Mouse (Mus musculus) myocyte (in vitro differentiated cells): Measurements from ENCODE around the gene Peli2. TPM values are rescaled to one million over a fixed set of nuclear protein-coding genes. Genes with fewer than 3 reads are reported as not detected.

Experiments used
- H3K27me3 ChIP-seq: one replicate; pipeline ENCODE4 v1.6.1; 2011; ENCODE audit not compliant: control insufficient read depth, insufficient read depth, insufficient read length
- H3K36me3 ChIP-seq: one replicate; pipeline ENCODE4 v1.6.1; 2011; ENCODE audit not compliant: control insufficient read depth, insufficient read depth
- H3K4me2 ChIP-seq: one replicate; pipeline ENCODE4 v1.6.1; 2011; ENCODE audit warnings: low read depth, control low read depth
- H3K4me3 ChIP-seq: one replicate; pipeline ENCODE4 v1.5.1; 2011; ENCODE audit warnings: mild to moderate bottlenecking, control low read depth, moderate library complexity
- H3K79me2 ChIP-seq: one replicate; pipeline ENCODE4 v1.6.1; 2011; ENCODE audit not compliant: control insufficient read depth, insufficient read depth
- H3ac ChIP-seq: one replicate; pipeline ENCODE4 v1.6.1; 2011; ENCODE audit not compliant: control insufficient read depth, insufficient read length
- CEBPB ChIP-seq: IDR thresholded peaks from 2 replicates; pipeline ENCODE4 v1.6.1; 2011; ENCODE audit warnings: mild to moderate bottlenecking, moderate library complexity; ENCODE audit not compliant: poor library complexity, insufficient read depth, severe bottlenecking
- E2F4 ChIP-seq: IDR thresholded peaks from one replicate; pipeline ENCODE4 v1.6.1; 2011; ENCODE audit warnings: mild to moderate bottlenecking, control low read depth, moderate library complexity; ENCODE audit not compliant: insufficient read depth
- MAX ChIP-seq: IDR thresholded peaks from one replicate; pipeline ENCODE4 v1.6.1; 2011; ENCODE audit warnings: low read depth, mild to moderate bottlenecking, control low read depth
- MYOD1 ChIP-seq, 3 experiments: IDR thresholded peaks; one replicate each; pipeline ENCODE4 v1.6.1; 2011; ENCODE audit warnings: control low read depth in 2 of 3, low read depth in 2 of 3, mild to moderate bottlenecking in 2 of 3, moderate library complexity in 1 of 3; ENCODE audit not compliant: insufficient read length in 2 of 3, control insufficient read depth in 1 of 3
- MYOG ChIP-seq, 3 experiments: IDR thresholded peaks; one replicate each; pipeline ENCODE4 v1.6.1; 2011; ENCODE audit warnings: control low read depth in 2 of 3, low read depth in 2 of 3, mild to moderate bottlenecking in 2 of 3; ENCODE audit not compliant: insufficient read length in 2 of 3, control insufficient read depth in 1 of 3, insufficient read depth in 1 of 3
- POLR2A ChIP-seq: IDR thresholded peaks from one replicate; pipeline ENCODE4 v1.6.1; 2011; ENCODE audit warnings: low read depth, mild to moderate bottlenecking, control low read depth, moderate library complexity; ENCODE audit not compliant: insufficient read length
- POLR2AphosphoS2 ChIP-seq: IDR thresholded peaks from one replicate; pipeline ENCODE4 v1.6.1; 2011; ENCODE audit warnings: low read depth, control low read depth; ENCODE audit not compliant: insufficient read length
- REST ChIP-seq: IDR thresholded peaks from one replicate; pipeline ENCODE4 v1.6.1; 2011; ENCODE audit warnings: mild to moderate bottlenecking, control low read depth, moderate library complexity; ENCODE audit not compliant: insufficient read depth, insufficient read length
- SRF ChIP-seq: IDR thresholded peaks from one replicate; pipeline ENCODE4 v1.6.1; 2011; ENCODE audit warnings: low read depth; ENCODE audit not compliant: control insufficient read depth, insufficient read length
- TCF12 ChIP-seq: IDR thresholded peaks from one replicate; pipeline ENCODE4 v1.6.1; 2011; ENCODE audit warnings: mild to moderate bottlenecking, control low read depth; ENCODE audit not compliant: poor library complexity, insufficient read depth, severe bottlenecking
- TCF3 ChIP-seq: IDR thresholded peaks from one replicate; pipeline ENCODE4 v1.6.1; 2011; ENCODE audit warnings: low read depth, control low read depth; ENCODE audit not compliant: insufficient read length
- USF1 ChIP-seq: IDR thresholded peaks from one replicate; pipeline ENCODE4 v1.6.1; 2011; ENCODE audit warnings: low read depth, mild to moderate bottlenecking, control low read depth, moderate library complexity
- polyA plus RNA-seq: library from polyadenylated mRNA; unstranded; fragments of >200 nt; fragmentation: generic; extraction: Trizol; gene quantifications from one replicate; pipeline ENCODE4 v1.2.1, GENCODE M21; 2012; ENCODE audit warnings: missing spikeins

Gene Peli2
- polyA plus RNA-seq, 1 experiment = 15.8 TPM

DNA sequence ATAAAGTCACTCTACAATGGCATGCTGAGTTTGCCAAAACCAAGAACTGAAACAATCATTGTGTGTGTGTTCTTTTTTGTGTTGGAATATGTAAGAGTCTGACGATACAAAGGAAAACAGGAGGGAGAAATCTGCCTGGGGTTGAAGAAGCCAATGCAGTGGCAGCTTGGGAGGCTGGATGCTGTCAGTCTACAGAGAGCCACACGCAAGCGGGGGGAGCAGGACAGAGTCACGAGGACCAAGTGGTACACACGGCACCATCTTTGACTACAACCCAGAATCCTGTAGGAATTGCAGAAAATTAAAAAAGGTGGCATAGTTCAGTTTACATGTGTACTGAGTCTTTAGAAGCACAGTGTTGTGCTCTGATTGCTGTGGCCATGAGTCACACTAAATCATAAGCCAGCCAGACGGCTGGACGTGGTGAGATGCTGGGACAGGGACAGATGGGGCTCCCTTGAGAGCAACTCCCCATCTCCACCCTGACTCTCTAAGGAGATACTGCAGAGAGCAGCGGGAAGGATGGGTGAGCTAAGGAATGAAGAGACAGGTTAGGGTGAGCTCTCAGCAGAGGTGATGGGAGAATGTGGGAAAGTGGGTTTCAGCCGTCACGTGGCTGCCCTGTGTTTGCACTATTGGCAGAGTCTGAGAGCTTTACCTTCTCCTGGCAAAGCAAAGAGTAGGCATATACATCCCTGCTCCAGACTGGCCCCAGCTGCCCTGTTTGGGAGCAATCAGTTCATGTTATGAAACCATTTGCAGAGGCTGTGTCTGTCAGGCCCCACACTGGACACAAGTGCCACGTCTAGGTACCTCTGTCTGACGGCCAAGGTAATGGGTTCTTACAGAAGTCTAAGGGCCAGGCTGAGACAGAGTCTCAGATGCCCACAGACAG is 87.4 kb downstream of the Peli2 start:
- no peaks in the 10 kb centered on the region for H3K27me3 ChIP-seq
- peak overlapping the region; percentile 49 for H3K4me2 ChIP-seq
- H3K79me2 ChIP-seq = no peaks in the 10 kb centered on the region
- no peak for TF ChIP-seq REST
- TF ChIP-seq USF1 = no peak
- TF ChIP-seq E2F4 = no peak
- TF ChIP-seq MAX = no peak
- no peak for TF ChIP-seq POLR2A
- no peak for TF ChIP-seq MYOD1 (IDR thresholded peaks at IDR 0.05; ENCODE audit: control insufficient read depth in 1 of 3, insufficient read length in 2 of 3, low read depth in 2 of 3)
- TF ChIP-seq MYOG (IDR thresholded peaks at IDR 0.05; ENCODE audit: control insufficient read depth in 1 of 3, insufficient read depth in 1 of 3, insufficient read length in 2 of 3, low read depth in 2 of 3) = no peak
- no peak for TF ChIP-seq SRF
- no peak for TF ChIP-seq CEBPB
- no peak for TF ChIP-seq POLR2AphosphoS2
- TF ChIP-seq TCF3 = no peak
- no peak for TF ChIP-seq TCF12
- H3K36me3 ChIP-seq = no peaks in the 10 kb centered on the region
- H3ac ChIP-seq = no peak overlapping the region
- H3K4me3 ChIP-seq = no peak overlapping the region

DNA sequence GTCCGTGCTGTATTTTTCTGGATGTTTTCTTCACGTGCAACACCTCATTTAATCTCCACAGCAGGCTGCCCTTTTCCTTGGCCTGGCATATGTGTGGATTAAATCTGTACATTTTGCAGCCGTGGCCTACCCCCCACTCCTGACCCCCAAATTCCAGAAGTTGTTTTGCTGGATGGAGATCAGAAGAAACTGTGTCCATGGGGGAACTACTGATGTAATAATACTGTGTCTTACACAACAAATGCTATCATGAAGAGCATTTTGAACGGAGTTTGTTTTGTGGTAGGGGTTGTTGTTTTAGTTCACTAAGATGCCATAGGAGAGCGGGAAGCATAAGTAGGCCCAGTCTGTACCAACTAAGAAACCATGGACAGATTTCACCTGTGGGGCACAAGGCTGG is 88.8 kb downstream of the Peli2 start:
- no peak for TF ChIP-seq SRF
- no peak for TF ChIP-seq TCF12
- no peak for TF ChIP-seq CEBPB
- TF ChIP-seq POLR2AphosphoS2 = no peak
- TF ChIP-seq TCF3 = no peak
- no peak for TF ChIP-seq POLR2A
- H3K36me3 ChIP-seq = no peaks in the 10 kb centered on the region

DNA sequence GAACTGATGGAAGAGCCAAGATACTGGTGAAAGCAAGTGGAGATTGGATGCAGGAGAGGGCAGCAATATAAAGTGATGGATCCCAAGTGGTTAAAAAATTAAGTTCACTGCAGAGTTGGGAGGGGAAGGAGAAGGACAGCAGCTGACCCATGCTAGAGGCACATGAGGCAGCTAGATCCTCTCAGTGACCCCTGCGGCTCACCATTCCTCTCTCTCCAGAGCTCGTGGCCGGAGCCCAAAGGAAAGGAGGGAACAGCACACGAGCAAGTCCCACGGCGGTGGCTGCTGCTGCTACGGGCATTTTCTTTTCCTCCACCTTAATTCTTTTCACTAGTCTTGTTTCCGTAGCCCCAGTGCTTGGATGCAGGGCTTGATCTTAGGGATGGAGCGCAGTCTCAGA is 89.5 kb downstream of the Peli2 start:
- Histone ChIP-seq H3K4me2 (no peak overlapping the region), H3K4me3 (no peak overlapping the region), H3K36me3 (no peaks in the 10 kb centered on the region), H3ac (no peak overlapping the region), H3K27me3 (no peaks in the 10 kb centered on the region), H3K79me2 (no peaks in the 10 kb centered on the region)
- TF ChIP-seq USF1 = no peak
- no peak for TF ChIP-seq REST
- TF ChIP-seq CEBPB = no peak
- TF ChIP-seq MAX = no peak
- TF ChIP-seq POLR2A = no peak
- TF ChIP-seq MYOD1 (IDR thresholded peaks at IDR 0.05; ENCODE audit: control insufficient read depth in 1 of 3, insufficient read length in 2 of 3, low read depth in 2 of 3) = no peak
- no peak for TF ChIP-seq TCF12
- TF ChIP-seq TCF3 = no peak
- no peak for TF ChIP-seq E2F4
- no peak for TF ChIP-seq POLR2AphosphoS2

More for the DNA sequence above, 88.8 kb downstream of the Peli2 start:
- Histone ChIP-seq H3K4me2 (no peak overlapping the region), H3ac (no peak overlapping the region), H3K4me3 (no peak overlapping the region), H3K79me2 (no peaks in the 10 kb centered on the region), H3K27me3 (no peaks in the 10 kb centered on the region)

DNA sequence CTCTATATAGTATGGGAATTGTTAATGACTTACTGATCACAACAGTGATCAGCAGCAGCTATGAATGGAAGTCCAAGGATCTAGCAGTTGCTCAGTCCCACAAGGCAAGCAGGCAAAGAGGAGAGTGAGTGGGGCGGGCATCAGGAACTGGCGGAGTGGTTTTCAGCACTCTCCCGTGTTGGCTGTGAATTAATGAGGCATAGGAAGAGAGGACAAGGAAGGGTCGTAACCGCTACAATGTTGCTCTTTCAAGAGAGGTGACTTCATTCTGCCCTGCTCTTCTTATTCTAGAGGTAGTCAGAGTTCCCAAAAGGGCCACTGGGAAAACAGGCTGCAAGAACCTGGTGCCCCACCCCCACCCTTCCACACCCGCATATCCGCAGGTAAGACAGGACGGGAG is 90.9 kb downstream of the Peli2 start:
- no peaks in the 10 kb centered on the region for H3K36me3 ChIP-seq

DNA sequence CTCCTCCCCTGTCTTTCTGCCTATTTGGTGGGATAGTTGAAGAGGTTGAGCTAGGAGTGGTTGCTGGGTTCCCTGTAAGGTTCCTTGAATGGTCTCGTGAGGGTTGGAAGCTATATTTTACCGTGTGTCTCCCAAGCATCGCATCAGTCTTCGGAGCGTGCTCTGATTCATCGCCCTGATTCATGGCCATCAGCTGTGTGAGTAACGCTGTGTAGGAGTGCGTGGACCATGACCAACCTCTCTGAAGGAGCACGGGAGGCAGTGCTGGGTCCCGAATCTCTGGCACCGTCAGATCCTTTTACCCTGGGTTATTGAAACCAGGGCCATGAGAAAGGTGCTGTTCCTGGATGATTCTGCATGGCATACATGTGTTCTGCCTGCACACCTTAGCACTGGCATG is 92.2 kb downstream of the Peli2 start:
- no peaks in the 10 kb centered on the region for H3K79me2 ChIP-seq
- no peaks in the 10 kb centered on the region for H3K36me3 ChIP-seq

More for the DNA sequence above, 90.9 kb downstream of the Peli2 start:
- no peaks in the 10 kb centered on the region for H3K27me3 ChIP-seq
- H3K4me2 ChIP-seq = no peak overlapping the region
- no peak overlapping the region for H3K4me3 ChIP-seq
- no peaks in the 10 kb centered on the region for H3K79me2 ChIP-seq
- H3ac ChIP-seq = no peak overlapping the region
- TF ChIP-seq CEBPB = no peak
- no peak for TF ChIP-seq E2F4
- TF ChIP-seq TCF3 = no peak

More for the DNA sequence above, 92.2 kb downstream of the Peli2 start:
- Histone ChIP-seq H3K4me2 (peak overlapping the region; percentile 50), H3ac (no peak overlapping the region), H3K4me3 (no peak overlapping the region), H3K27me3 (no peaks in the 10 kb centered on the region)
- no peak for TF ChIP-seq MAX
- no peak for TF ChIP-seq CEBPB
- TF ChIP-seq MYOD1 (IDR thresholded peaks at IDR 0.05; ENCODE audit: control insufficient read depth in 1 of 3, insufficient read length in 2 of 3, low read depth in 2 of 3) = peak in 2 of 3 experiments; percentile 52 to 81
- peak; percentile 4 for TF ChIP-seq TCF12
- TF ChIP-seq MYOG (IDR thresholded peaks at IDR 0.05; ENCODE audit: control insufficient read depth in 1 of 3, insufficient read depth in 1 of 3, insufficient read length in 2 of 3, low read depth in 2 of 3) = peak in 1 of 3 experiments; percentile 16
